Mouse (Mus musculus): ENCODE data around the gene Cstb. TPM values are rescaled to one million over a fixed set of nuclear protein-coding genes. Genes with fewer than 3 reads are reported as not detected.

The Cstb gene
- total and polyA plus RNA-seq, 3 experiments, result 71.9 to 76.7 TPM; not detected in 1

DNA sequence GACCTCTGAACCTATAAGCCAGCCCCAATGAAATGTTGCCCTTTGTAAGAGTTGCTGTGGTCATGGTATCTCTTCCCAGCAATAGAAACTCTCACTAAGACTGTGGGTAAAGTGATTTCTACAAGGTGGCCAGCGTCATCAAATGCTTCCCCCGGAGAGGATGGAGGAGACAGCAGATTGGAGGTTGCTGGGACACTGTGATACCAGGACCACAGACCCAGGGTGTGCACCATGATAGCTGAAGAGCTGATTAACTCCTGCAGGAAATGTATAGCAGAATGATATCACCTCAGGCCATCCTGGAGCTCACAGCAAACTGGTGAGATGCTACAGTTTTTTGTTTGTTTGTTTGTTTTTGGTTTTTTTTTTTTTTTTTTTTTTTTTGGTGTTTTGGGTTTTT lies 4.3 kb downstream of the Cstb start (continued):
- TF ChIP-seq GABPA (IDR thresholded peaks at IDR 0.05; ENCODE audit: low read depth, low read length) (no peak), MXI1 (IDR thresholded peaks at IDR 0.05; ENCODE audit: low read depth, low read length) (no peak), ELF1 (IDR thresholded peaks at IDR 0.05; ENCODE audit: low read depth, low read length) (no peak), EP300 (IDR thresholded peaks at IDR 0.05; ENCODE audit: low read depth in 1 of 2, low read length in 2 of 2) (peak; percentile 38 to 69), KAT2A (conservative IDR thresholded peaks at IDR 0.05; ENCODE audit: low read depth, low read length) (no peak)

DNA sequence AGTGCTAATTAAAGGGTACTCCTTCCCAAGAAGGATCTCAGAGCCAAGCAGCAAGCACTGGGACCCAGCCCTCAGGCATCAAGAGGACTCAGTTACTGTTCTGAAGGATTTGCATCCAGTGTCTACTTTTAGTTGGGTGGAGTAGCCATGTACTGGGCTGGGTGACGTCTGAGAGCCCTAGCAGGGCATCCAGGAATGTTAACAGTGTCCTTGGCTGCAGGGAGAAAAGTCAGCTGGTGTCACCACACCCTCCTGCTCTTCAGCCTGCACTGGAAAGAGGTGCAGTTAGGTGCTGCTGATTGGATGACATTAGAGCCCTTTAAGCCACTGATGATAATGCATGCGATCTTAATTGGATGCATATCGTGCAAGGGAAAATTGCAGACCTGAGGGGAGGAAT lies 7.4 kb downstream of the Cstb start:
- no peaks in the 10 kb centered on the region for H3K9me3 ChIP-seq (replicated peaks; ENCODE audit: insufficient read depth, low read length)
- no peak overlapping the region for H3K9ac ChIP-seq (ENCODE audit: control insufficient read depth, low read depth, low read length, poor library complexity, severe bottlenecking)
- no peaks in the 10 kb centered on the region for H3K36me3 ChIP-seq (ENCODE audit: control insufficient read depth in 1 of 2, insufficient read depth in 2 of 2, low read length in 2 of 2)
- H3K27me3 ChIP-seq (ENCODE audit: control insufficient read depth in 1 of 2, insufficient read depth in 2 of 2, low read length in 2 of 2), result no peaks in the 10 kb centered on the region
- DNase-seq (ENCODE audit: low read depth, low spot score), result no peak
- no peaks in the 10 kb centered on the region for H3K79me2 ChIP-seq (ENCODE audit: control insufficient read depth, insufficient read depth, low read length, poor library complexity)
- no peaks in the 10 kb centered on the region for H3K4me1 ChIP-seq (ENCODE audit: control insufficient read depth in 1 of 2, insufficient read depth in 2 of 2, low read length in 2 of 2)
- no peak for TF ChIP-seq TAL1 (IDR thresholded peaks at IDR 0.05; ENCODE audit: low read length)
- no peak for TF ChIP-seq MYC (IDR thresholded peaks at IDR 0.05; ENCODE audit: low read depth, low read length)
- TF ChIP-seq TCF12 (IDR thresholded peaks at IDR 0.05; ENCODE audit: low read depth, low read length), result no peak
- no peak for TF ChIP-seq POLR2AphosphoS5 (IDR thresholded peaks at IDR 0.05; ENCODE audit: borderline replicate concordance, low read depth, low read length)
- TF ChIP-seq ZNF384 (IDR thresholded peaks at IDR 0.05; ENCODE audit: low read depth, low read length), result no peak
- TF ChIP-seq ETS1 (IDR thresholded peaks at IDR 0.05; ENCODE audit: low read depth, low read length), result no peak
- TF ChIP-seq BHLHE40 (IDR thresholded peaks at IDR 0.05; ENCODE audit: borderline replicate concordance, low read depth, low read length), result no peak
- TF ChIP-seq RCOR1 (IDR thresholded peaks at IDR 0.05; ENCODE audit: low read depth, low read length), result no peak
- TF ChIP-seq CHD2 (IDR thresholded peaks at IDR 0.05; ENCODE audit: low read length), result no peak
- no peak for TF ChIP-seq MAX (IDR thresholded peaks at IDR 0.05; ENCODE audit: low read length)
- no peak for TF ChIP-seq SMC3 (IDR thresholded peaks at IDR 0.05; ENCODE audit: low read depth, low read length)
- no peak for TF ChIP-seq EP300 (IDR thresholded peaks at IDR 0.05; ENCODE audit: low read depth in 1 of 2, low read length in 2 of 2)
- TF ChIP-seq MYB (IDR thresholded peaks at IDR 0.05; ENCODE audit: low read depth, low read length), result no peak
- TF ChIP-seq ZC3H11A (IDR thresholded peaks at IDR 0.05; ENCODE audit: low read depth, low read length), result no peak
- H3K27ac ChIP-seq (ENCODE audit: control insufficient read depth, low read depth, low read length), result no peak overlapping the region
- no peak overlapping the region for H3K4me3 ChIP-seq (ENCODE audit: control insufficient read depth in 1 of 2, insufficient read depth in 1 of 2, low read depth in 2 of 2, low read length in 2 of 2)

DNA sequence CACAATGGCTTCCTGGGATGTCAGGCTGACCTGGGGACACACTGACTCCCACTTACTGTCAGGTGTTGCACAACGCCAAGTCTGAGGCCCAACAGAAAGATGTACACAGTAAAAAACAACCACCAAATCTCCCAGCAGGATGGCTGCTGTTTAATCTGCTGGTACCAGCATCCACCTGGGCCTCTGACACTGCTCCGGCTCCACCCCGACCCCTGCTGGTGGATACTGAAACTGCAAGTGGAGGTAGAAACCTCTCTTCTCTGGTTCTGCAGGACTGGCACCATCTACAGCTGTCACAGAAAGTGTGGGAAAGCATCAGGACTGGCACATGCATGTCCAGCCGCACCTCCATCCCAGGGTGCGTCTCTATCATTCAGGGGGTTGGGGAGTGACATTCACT lies 12.6 kb downstream of the Cstb start:
- DNase-seq (ENCODE audit: low read depth, low spot score), result peak; percentile 73
- Histone ChIP-seq H3K4me3 (ENCODE audit: control insufficient read depth in 1 of 2, insufficient read depth in 1 of 2, low read depth in 2 of 2, low read length in 2 of 2) (no peak overlapping the region), H3K4me1 (ENCODE audit: control insufficient read depth in 1 of 2, insufficient read depth in 2 of 2, low read length in 2 of 2) (no peaks in the 10 kb centered on the region), H3K79me2 (ENCODE audit: control insufficient read depth, insufficient read depth, low read length, poor library complexity) (no peaks in the 10 kb centered on the region), H3K9ac (ENCODE audit: control insufficient read depth, low read depth, low read length, poor library complexity, severe bottlenecking) (no peak overlapping the region), H3K9me3 (replicated peaks; ENCODE audit: insufficient read depth, low read length) (no peaks in the 10 kb centered on the region), H3K36me3 (ENCODE audit: control insufficient read depth in 1 of 2, insufficient read depth in 2 of 2, low read length in 2 of 2) (peaks cover 0 to 3% of the 10 kb centered on the region in 2 experiments; a peak in 2 of 4 replicates), H3K27me3 (ENCODE audit: control insufficient read depth in 1 of 2, insufficient read depth in 2 of 2, low read length in 2 of 2) (no peaks in the 10 kb centered on the region), H3K27ac (ENCODE audit: control insufficient read depth, low read depth, low read length) (no peak overlapping the region)
- no peak for TF ChIP-seq RCOR1 (IDR thresholded peaks at IDR 0.05; ENCODE audit: low read depth, low read length)
- TF ChIP-seq POLR2AphosphoS2 (IDR thresholded peaks at IDR 0.05; ENCODE audit: low read length), result no peak
- no peak for TF ChIP-seq ZMIZ1 (IDR thresholded peaks at IDR 0.05; ENCODE audit: low read depth, low read length)
- TF ChIP-seq ZC3H11A (IDR thresholded peaks at IDR 0.05; ENCODE audit: low read depth, low read length), result peak; percentile 42; the same call in 1 of the 2 replicates
- TF ChIP-seq SMC3 (IDR thresholded peaks at IDR 0.05; ENCODE audit: low read depth, low read length), result peak; percentile 73
- TF ChIP-seq ETS1 (IDR thresholded peaks at IDR 0.05; ENCODE audit: low read depth, low read length), result no peak
- no peak for TF ChIP-seq USF2 (IDR thresholded peaks at IDR 0.05; ENCODE audit: borderline replicate concordance in 1 of 2, insufficient read depth in 1 of 2, low read depth in 1 of 2, low read length in 2 of 2)
- TF ChIP-seq CTCF (IDR thresholded peaks at IDR 0.05 in 2 of 3, conservative IDR thresholded peaks at IDR 0.05 in 1 of 3; ENCODE audit: control insufficient read depth in 1 of 3, insufficient read depth in 1 of 3, low read depth in 2 of 3, low read length in 3 of 3, poor library complexity in 1 of 3, severe bottlenecking in 1 of 3), result peak; percentile 86 to 95 (median 92)
- TF ChIP-seq CHD2 (IDR thresholded peaks at IDR 0.05; ENCODE audit: low read length), result no peak
- TF ChIP-seq RAD21 (IDR thresholded peaks at IDR 0.05; ENCODE audit: low read depth, low read length), result peak; percentile 59
- no peak for TF ChIP-seq ELF1 (IDR thresholded peaks at IDR 0.05; ENCODE audit: low read depth, low read length)
